Mouse (Mus musculus): ENCODE measurements around the gene Ccdc125.
"Not testable (repeated sequence)": the region's sequence is repeated elsewhere in the genome, so short reads cannot be mapped to it uniquely, and the experiment has no call there.

DNA sequence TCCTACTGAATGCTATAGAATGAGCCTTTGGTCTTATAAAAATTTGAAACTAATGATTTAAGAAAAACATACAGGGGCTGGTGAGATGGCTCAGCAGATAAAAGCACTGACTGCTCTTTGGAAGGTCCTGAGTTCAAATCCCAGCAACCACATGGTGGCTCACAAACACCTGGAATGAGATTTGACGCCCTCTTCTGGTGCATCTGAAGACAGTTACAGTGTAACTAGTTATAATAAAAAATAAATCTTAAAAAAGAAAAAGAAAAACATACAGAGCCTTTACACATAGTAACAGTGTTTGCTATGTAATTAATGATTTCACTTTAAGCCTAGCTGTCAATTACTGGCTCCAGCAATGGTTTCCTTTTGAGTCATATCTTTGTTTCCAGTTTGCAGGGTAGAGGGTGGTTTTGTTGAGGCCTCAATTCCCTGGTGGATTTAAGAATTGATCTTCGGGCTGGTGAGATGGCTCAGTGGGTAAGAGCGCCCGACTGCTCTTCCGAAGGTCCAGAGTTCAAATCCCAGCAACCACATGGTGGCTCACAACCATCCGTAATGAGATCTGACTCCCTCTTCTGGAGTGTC is 62.0 kb downstream of the Ccdc125 start:
- TF ChIP-seq CTCF (IDR thresholded peaks at IDR 0.05; ENCODE audit: borderline replicate concordance, insufficient read depth, low read depth, low read length); POLR2A (IDR thresholded peaks at IDR 0.05; ENCODE audit: borderline replicate concordance, insufficient read depth, low read length): not testable (repeated sequence)
